Mouse (Mus musculus) hindbrain, embryonic 14.5 days (tissue): Measurements from ENCODE around the gene P2rx4. TPM values are rescaled to one million over a fixed set of nuclear protein-coding genes. Genes with fewer than 3 reads are reported as not detected.
A peak's percentile ranks its signal among the peaks of the same experiment; 100 is the strongest.

Experiments used
- ATAC-seq: fragments of 200-750 bp; cut with Nextera tagmentation; 2 replicates; pipeline ENCODE4 v1.8.0; 2017; ENCODE audit warnings: moderate number of reproducible peaks, mild to moderate bottlenecking, moderate TSS enrichment, moderate library complexity; ENCODE audit not compliant: low FRiP score
- DNase-seq: peaks from one replicate; pipeline ENCODE4 v3.0.0-alpha.2; 2015; ENCODE audit warnings: low spot score
- H3K27ac ChIP-seq: fragments of 300-500 bp; sonication (generic); 2 replicates; pipeline ENCODE4 v1.5.1; 2014; ENCODE audit warnings: mild to moderate bottlenecking, moderate library complexity
- H3K27me3 ChIP-seq: fragments of 300-500 bp; sonication (generic); 2 replicates; pipeline ENCODE4 v1.6.1; 2014; ENCODE audit warnings: mild to moderate bottlenecking, low read length, mixed read lengths; ENCODE audit not compliant: control insufficient read depth, insufficient read depth
- H3K36me3 ChIP-seq: fragments of 300-500 bp; sonication (generic); replicated peaks from 2 replicates; pipeline ENCODE4 v1.6.1; 2014; ENCODE audit not compliant: control insufficient read depth, insufficient read depth
- H3K4me1 ChIP-seq: fragments of 300-500 bp; sonication (generic); replicated peaks from 2 replicates; pipeline ENCODE4 v1.6.1; 2014; ENCODE audit warnings: antibody characterized with exemption, low read length, mixed read lengths; ENCODE audit not compliant: control insufficient read depth, insufficient read depth
- H3K4me2 ChIP-seq: fragments of 300-500 bp; sonication (generic); replicated peaks from 2 replicates; pipeline ENCODE4 v1.6.1; 2014; ENCODE audit warnings: mild to moderate bottlenecking, moderate library complexity
- H3K4me3 ChIP-seq: fragments of 300-500 bp; sonication (generic); replicated peaks from 2 replicates; pipeline ENCODE4 v1.5.1; 2014; ENCODE audit warnings: mild to moderate bottlenecking, low read length
- H3K9ac ChIP-seq: fragments of 300-500 bp; sonication (generic); 2 replicates; pipeline ENCODE4 v1.6.1; 2014
- H3K9me3 ChIP-seq: fragments of 300-500 bp; sonication (generic); 2 replicates; pipeline ENCODE4 v1.6.1; 2016; ENCODE audit warnings: low read length; ENCODE audit not compliant: control insufficient read depth
- WGBS: fragments of 180-500 bp; shearing (Covaris S2); extraction: QIAGEN DNeasy Blood & Tissue Kit; methylation state at CpG from one replicate; pipeline ENCODE4 v1.1.7; 2014; 5-methylcytosine and 5-hydroxymethylcytosine counted together
- polyA plus RNA-seq: library from polyadenylated mRNA; unstranded; fragments of >200 nt; fragmentation: Nextera tagmentation; extraction: Ambion mirVana; gene quantifications from 2 replicates; pipeline ENCODE4 v1.2.1, GENCODE M21; 2014

The P2rx4 gene
- polyA plus RNA-seq, 1 experiment from 2014 or later: 14.8 TPM

DNA sequence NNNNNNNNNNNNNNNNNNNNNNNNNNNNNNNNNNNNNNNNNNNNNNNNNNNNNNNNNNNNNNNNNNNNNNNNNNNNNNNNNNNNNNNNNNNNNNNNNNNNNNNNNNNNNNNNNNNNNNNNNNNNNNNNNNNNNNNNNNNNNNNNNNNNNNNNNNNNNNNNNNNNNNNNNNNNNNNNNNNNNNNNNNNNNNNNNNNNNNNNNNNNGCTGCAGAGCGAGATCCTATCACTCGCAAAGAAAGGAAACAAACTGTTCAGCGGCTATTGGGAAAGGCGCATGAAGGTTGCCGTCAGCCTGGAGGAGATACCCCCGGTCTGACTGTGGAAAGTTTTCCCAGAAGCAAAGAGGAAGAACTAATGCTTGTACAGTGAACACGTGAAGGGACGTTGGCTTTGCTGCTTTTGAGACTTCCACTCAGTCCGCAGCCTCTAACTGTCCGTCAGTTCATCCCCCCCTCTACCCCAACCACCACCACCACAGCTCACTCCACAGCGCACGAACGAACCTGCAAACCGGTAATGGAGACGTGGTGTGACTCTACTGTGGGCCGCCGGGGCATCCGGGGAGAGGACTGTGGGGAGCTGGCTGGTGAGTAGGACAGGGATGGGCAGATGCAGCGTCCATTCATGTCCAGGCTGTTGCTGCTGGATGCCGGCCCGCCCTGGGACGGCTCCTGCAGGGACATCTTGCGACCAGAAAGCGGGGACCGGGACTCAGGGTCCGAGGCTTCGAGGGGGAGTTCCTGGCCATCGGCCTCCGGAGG is 56.1 kb downstream of the P2rx4 start:
- H3K4me1 ChIP-seq: no peaks in the 10 kb centered on the region
- no peak overlapping the region for H3K4me2 ChIP-seq
- H3K36me3 ChIP-seq: peaks cover 28% of the 10 kb centered on the region
- 88% methylated on average over 29 of the region's 29 CpGs for WGBS
- no peaks in the 10 kb centered on the region for H3K9me3 ChIP-seq
- H3K27ac ChIP-seq: no peak overlapping the region
- H3K27me3 ChIP-seq: no peaks in the 10 kb centered on the region
- ATAC-seq (no peak), DNase-seq (no peak)
- no peak overlapping the region for H3K4me3 ChIP-seq
- no peak overlapping the region for H3K9ac ChIP-seq

- 59% methylated on average over 10 of the region's 10 CpGs for WGBS
- no peak overlapping the region for H3K27ac ChIP-seq
- peaks cover 22% of the 10 kb centered on the region for H3K36me3 ChIP-seq
- DNase-seq (no peak), ATAC-seq (no peak)
- H3K9ac ChIP-seq: no peak overlapping the region
- no peaks in the 10 kb centered on the region for H3K4me1 ChIP-seq
- H3K4me3 ChIP-seq: no peak overlapping the region
- H3K4me2 ChIP-seq: no peak overlapping the region
- H3K27me3 ChIP-seq: no peaks in the 10 kb centered on the region
- no peaks in the 10 kb centered on the region for H3K9me3 ChIP-seq
Observed at GRCm38 (mm10) chr5:122764032-122764464, 56.7 kb downstream of the P2rx4 start.

DNA sequence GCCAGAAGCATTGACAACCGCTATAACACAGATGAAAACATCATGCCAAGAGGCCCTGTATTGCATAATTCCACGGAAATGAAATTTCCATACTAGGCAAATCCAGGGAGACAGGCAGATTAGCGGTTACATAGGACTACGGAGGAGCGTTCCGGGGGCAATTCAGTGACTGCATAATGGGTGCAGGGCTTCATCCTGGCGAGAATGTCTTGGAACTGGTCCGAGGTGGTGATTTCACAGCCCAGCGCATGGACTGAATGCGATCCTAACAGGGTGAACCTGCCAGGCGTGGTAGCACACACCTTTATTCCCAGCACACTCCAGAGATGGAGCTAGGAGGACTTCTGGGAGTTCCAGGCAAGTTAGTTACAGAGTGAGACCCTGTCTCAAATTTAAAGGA is 59.9 kb downstream of the P2rx4 start:
- no peak overlapping the region for H3K27ac ChIP-seq
- WGBS: 89% methylated on average over 11 of the region's 11 CpGs
- DNase-seq (no peak), ATAC-seq (no peak)
- no peak overlapping the region for H3K9ac ChIP-seq
- H3K9me3 ChIP-seq: no peaks in the 10 kb centered on the region
- H3K27me3 ChIP-seq: no peaks in the 10 kb centered on the region
- no peak overlapping the region for H3K4me3 ChIP-seq
- no peaks in the 10 kb centered on the region for H3K4me1 ChIP-seq
- H3K36me3 ChIP-seq: peaks cover 11% of the 10 kb centered on the region
- no peak overlapping the region for H3K4me2 ChIP-seq

DNA sequence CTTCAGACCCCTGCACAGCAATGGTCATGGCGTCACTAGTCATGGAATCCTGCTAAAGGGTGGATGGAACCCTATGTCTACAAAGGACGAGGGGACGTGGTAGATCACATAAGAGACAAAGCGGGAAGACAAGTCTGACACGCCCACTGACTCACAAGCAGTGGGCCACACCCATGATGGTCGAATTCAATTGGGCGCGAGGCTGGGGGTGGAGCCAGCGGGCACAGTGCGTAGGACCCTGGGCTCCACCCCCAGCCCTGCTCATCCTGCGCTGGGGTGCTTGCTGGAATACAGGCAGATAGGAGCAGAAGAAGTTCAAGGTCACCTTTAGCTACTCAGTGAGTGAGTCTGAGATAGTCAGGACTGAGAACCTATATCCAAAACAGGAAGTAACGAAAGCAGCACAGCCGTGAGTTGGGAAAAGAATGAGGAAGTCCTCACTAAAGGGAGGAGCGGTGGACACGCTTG is 61.8 kb downstream of the P2rx4 start:
- DNase-seq: no peak
- Histone ChIP-seq H3K27me3 (no peaks in the 10 kb centered on the region), H3K4me3 (no peak overlapping the region), H3K4me2 (no peak overlapping the region), H3K9ac (no peak overlapping the region), H3K27ac (no peak overlapping the region), H3K4me1 (no peaks in the 10 kb centered on the region), H3K36me3 (no peaks in the 10 kb centered on the region; the same call in 1 of the 2 replicates), H3K9me3 (no peaks in the 10 kb centered on the region)
- ATAC-seq: no peak
- 88% methylated on average over 15 of the region's 15 CpGs for WGBS

- no peak for DNase-seq
- Histone ChIP-seq H3K4me2 (no peak overlapping the region), H3K27ac (peak overlapping the region; percentile 4; the same call in 1 of the 2 replicates), H3K9me3 (no peaks in the 10 kb centered on the region), H3K4me3 (no peak overlapping the region), H3K4me1 (no peaks in the 10 kb centered on the region), H3K36me3 (no peaks in the 10 kb centered on the region; the same call in 1 of the 2 replicates), H3K9ac (no peak overlapping the region), H3K27me3 (no peaks in the 10 kb centered on the region)
- no peak for ATAC-seq
- WGBS: 78% methylated on average over 7 of the region's 7 CpGs
Observed at GRCm38 (mm10) chr5:122770304-122770703, 63.0 kb downstream of the P2rx4 start.

DNA sequence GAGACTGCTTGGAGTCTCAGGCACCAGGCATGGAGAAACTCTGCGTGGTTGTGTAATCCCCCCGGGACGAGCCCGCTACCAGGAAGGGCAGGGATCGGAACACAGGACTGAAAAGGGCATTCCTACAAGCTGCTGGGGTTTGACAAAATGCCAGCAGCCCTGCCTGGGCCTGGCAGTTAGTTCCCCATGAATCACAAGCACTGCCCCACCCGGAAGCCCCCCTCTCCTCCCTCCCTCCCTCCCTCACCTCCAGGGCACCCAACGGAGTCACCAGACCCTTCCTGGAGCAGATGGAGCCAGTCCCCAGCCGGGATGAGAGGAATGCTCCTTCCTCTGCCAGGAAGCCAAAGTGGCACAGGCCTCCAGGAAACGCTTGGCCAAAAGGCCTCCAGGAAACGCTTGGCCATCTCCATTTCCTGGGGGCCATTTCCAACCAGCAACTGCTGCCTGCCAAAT is 63.5 kb downstream of the P2rx4 start:
- no peaks in the 10 kb centered on the region; the same call in 1 of the 2 replicates for H3K36me3 ChIP-seq
- H3K27me3 ChIP-seq: no peaks in the 10 kb centered on the region
- H3K4me3 ChIP-seq: no peak overlapping the region
- no peak overlapping the region for H3K4me2 ChIP-seq
- H3K9ac ChIP-seq: no peak overlapping the region
- H3K27ac ChIP-seq: peak overlapping the region; percentile 4; the same call in 1 of the 2 replicates
- H3K9me3 ChIP-seq: no peaks in the 10 kb centered on the region
- H3K4me1 ChIP-seq: no peaks in the 10 kb centered on the region
- WGBS: 62% methylated on average over 10 of the region's 10 CpGs
- DNase-seq (no peak), ATAC-seq (no peak; the same call in 1 of the 2 replicates)

DNA sequence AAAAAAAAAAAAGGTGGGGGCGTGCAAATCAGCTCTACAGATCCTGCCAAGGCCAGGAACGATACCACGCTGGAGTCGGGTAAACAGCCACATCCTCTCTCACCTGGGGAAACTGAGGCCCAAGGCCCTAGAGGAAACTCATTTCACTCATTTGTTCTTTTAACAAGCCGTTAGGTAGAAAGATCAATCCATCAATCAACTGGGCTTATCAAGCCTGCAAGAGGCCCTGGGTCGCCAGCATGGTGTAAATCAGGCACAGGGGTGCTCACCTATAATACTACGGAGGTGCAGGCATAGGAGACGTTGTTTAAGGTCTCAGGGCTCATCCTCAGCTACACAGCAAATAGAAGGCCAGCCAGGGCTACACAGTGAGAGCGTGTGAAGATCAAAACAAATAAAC is 64.1 kb downstream of the P2rx4 start:
- H3K27ac ChIP-seq: no peak overlapping the region
- no peak overlapping the region for H3K4me2 ChIP-seq
- no peaks in the 10 kb centered on the region for H3K27me3 ChIP-seq
- 86% methylated on average over 9 of the region's 9 CpGs for WGBS
- ATAC-seq (no peak), DNase-seq (no peak)
- no peak overlapping the region for H3K4me3 ChIP-seq
- no peaks in the 10 kb centered on the region for H3K9me3 ChIP-seq
- no peak overlapping the region for H3K9ac ChIP-seq
- H3K4me1 ChIP-seq: no peaks in the 10 kb centered on the region
- H3K36me3 ChIP-seq: no peaks in the 10 kb centered on the region; the same call in 1 of the 2 replicates

DNA sequence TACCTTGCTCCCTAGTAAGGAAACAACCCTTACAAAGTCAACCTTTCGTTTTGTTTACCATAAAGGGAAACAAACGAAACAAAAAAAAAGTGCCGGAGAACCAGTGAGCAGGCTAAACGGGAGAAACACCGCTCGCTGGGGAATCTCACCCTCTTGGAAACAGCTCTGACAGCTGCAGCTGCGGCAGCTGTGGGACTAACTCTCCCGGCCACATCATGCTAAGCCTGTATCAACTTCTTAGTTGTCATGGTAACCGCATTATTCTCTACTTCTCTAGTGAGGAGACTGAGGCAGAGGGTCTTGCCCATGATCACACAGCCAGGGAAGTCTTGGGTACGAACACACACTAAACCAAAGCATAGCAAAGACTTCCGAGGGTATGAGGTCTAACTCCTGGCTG is 66.4 kb downstream of the P2rx4 start:
- Histone ChIP-seq H3K4me2 (no peak overlapping the region), H3K36me3 (no peaks in the 10 kb centered on the region; the same call in 1 of the 2 replicates), H3K9me3 (no peaks in the 10 kb centered on the region), H3K4me1 (0 out of 2 replicates have a peak, but pooled peaks cover 12% of the 10 kb centered on the region), H3K27me3 (no peaks in the 10 kb centered on the region), H3K9ac (no peak overlapping the region), H3K27ac (no peak overlapping the region), H3K4me3 (no peak overlapping the region)
- 82% methylated on average over 11 of the region's 11 CpGs for WGBS
- ATAC-seq (no peak), DNase-seq (no peak)

DNA sequence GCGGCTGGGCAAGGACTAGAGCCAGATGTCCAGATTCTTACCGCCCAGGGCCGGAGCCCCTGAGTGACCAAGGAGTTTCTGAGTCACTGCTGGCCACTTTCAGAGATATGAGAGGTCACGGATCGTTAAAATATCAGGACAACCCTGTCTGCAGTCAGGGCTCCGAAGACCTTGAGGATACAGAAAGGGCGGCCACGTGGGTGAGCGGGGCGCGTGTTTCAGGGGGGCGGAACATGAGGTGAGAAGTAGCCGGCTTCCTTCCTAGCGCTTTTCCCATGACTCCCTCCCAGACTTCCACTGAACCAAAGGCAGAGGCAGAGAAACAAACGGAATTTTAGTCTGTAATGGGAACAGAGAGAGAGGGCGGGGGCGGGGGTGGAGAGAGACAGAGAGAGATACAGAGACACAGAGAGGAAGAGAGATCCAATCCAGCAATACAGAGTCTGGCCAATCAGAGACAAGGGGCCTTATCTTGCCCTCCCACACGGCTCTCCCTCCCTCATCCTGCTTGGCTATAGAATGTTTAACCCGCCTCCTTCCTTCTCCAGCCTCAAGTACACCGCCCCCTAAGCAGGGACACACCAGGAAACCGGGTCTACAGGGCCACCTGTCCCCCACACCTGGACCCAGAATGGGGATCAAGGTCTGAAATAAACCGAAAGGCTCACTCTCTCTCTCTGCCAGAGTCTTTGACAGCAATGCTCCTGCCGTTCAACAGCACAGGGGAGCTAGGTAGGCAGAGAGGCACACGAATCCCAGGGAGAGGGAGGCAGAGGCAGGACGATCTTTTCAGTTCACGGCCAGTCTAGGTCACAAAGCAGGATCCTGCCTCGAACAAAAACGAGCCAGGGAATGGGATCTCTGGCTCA is 67.6 kb downstream of the P2rx4 start:
- no peaks in the 10 kb centered on the region for H3K36me3 ChIP-seq
- 83% methylated on average over 28 of the region's 28 CpGs for WGBS
- H3K27me3 ChIP-seq: no peaks in the 10 kb centered on the region
- no peak for DNase-seq
- 0 out of 2 replicates have a peak, but pooled peaks cover 12% of the 10 kb centered on the region for H3K4me1 ChIP-seq
- no peaks in the 10 kb centered on the region for H3K9me3 ChIP-seq
- no peak overlapping the region for H3K9ac ChIP-seq
- ATAC-seq: no peak
- H3K27ac ChIP-seq: no peak overlapping the region
- no peak overlapping the region for H3K4me2 ChIP-seq
- no peak overlapping the region for H3K4me3 ChIP-seq
